Mouse (Mus musculus): ENCODE measurements at regions not wholly inside any gene's neighbourhood (a gene's known extent, or its start where the extent isn't known, plus 50 kb on each side); places are given as distances from the start of the nearest gene placed in this dataset.

GRCm38 (mm10) chr2:9614415-9614814 lies 266.6 kb upstream of the 4930412O13Rik start:
- TF ChIP-seq POLR2A (IDR thresholded peaks at IDR 0.05; ENCODE audit: extremely low read depth, insufficient read depth, low read length) (no peak), CTCF (IDR thresholded peaks at IDR 0.05; ENCODE audit: low read depth, low read length) (no peak)
